Mouse (Mus musculus): ENCODE results near the gene Spatc1l.

Gene Spatc1l

GRCm38 (mm10) chr10:76561972-76562371, at the start of gene Spatc1l:
TSS of gene Spatc1l (plus strand) at chr10:76562272.
- no peak for DNase-seq (ENCODE audit: low read depth in 2 of 2, low spot score in 2 of 2)

- DNase-seq (ENCODE audit: low read depth in 2 of 2, low spot score in 2 of 2), result peak; percentile 72 to 77
These were observed 49.0 kb upstream of the Spatc1l start for GRCm38 (mm10) chr10:76512965-76513583.

- DNase-seq (ENCODE audit: low read depth in 2 of 2, low spot score in 2 of 2), result no peak
These were observed 31.1 kb upstream of the Spatc1l start for GRCm38 (mm10) chr10:76530922-76531321.

GRCm38 (mm10) chr10:76531375-76531774, 30.7 kb upstream of the Spatc1l start, which contains the start of gene Lss:
TSS of gene Lss (plus strand) at chr10:76531588.
- DNase-seq (ENCODE audit: low read depth in 2 of 2, low spot score in 2 of 2), result peak; percentile 94 to 95

GRCm38 (mm10) chr10:76531828-76532227, 30.2 kb upstream of the Spatc1l start:
- DNase-seq (ENCODE audit: low read depth in 2 of 2, low spot score in 2 of 2), result no peak

GRCm38 (mm10) chr10:76535526-76535925, 26.5 kb upstream of the Spatc1l start:
- DNase-seq (ENCODE audit: low read depth in 2 of 2, low spot score in 2 of 2), result no peak

- no peak for DNase-seq (ENCODE audit: low read depth in 2 of 2, low spot score in 2 of 2)
These were observed 24.5 kb upstream of the Spatc1l start for GRCm38 (mm10) chr10:76537619-76538018.

GRCm38 (mm10) chr10:76541336-76542085, 20.6 kb upstream of the Spatc1l start:
- DNase-seq (ENCODE audit: low read depth in 2 of 2, low spot score in 2 of 2), result no peak

GRCm38 (mm10) chr10:76542636-76543375, 19.3 kb upstream of the Spatc1l start:
- DNase-seq (ENCODE audit: low read depth in 2 of 2, low spot score in 2 of 2), result peak in 1 of 2 experiments; percentile 24

GRCm38 (mm10) chr10:76546566-76546965, 15.5 kb upstream of the Spatc1l start:
- no peak for DNase-seq (ENCODE audit: low read depth in 2 of 2, low spot score in 2 of 2)

GRCm38 (mm10) chr10:76548218-76548617, 13.9 kb upstream of the Spatc1l start:
- DNase-seq (ENCODE audit: low read depth in 2 of 2, low spot score in 2 of 2), result no peak

- no peak for DNase-seq (ENCODE audit: low read depth in 2 of 2, low spot score in 2 of 2)
These were observed 11.6 kb upstream of the Spatc1l start for GRCm38 (mm10) chr10:76550458-76550857.

GRCm38 (mm10) chr10:76551556-76551955, 10.5 kb upstream of the Spatc1l start:
- DNase-seq (ENCODE audit: low read depth in 2 of 2, low spot score in 2 of 2), result no peak

- no peak for DNase-seq (ENCODE audit: low read depth in 2 of 2, low spot score in 2 of 2)
These were observed 8.0 kb upstream of the Spatc1l start for GRCm38 (mm10) chr10:76554061-76554460.

- no peak for DNase-seq (ENCODE audit: low read depth in 2 of 2, low spot score in 2 of 2)
These were observed 8.1 kb downstream of the Spatc1l start for GRCm38 (mm10) chr10:76569996-76570685.

GRCm38 (mm10) chr10:76571070-76571469, 9.0 kb downstream of the Spatc1l start:
- DNase-seq (ENCODE audit: low read depth in 2 of 2, low spot score in 2 of 2), result no peak

- DNase-seq (ENCODE audit: low read depth in 2 of 2, low spot score in 2 of 2), result no peak
These were observed 10.1 kb downstream of the Spatc1l start for GRCm38 (mm10) chr10:76572151-76572550.

- no peak for DNase-seq (ENCODE audit: low read depth in 2 of 2, low spot score in 2 of 2)
These were observed 13.3 kb downstream of the Spatc1l start, which contains the start of gene Ftcd for GRCm38 (mm10) chr10:76575374-76575773. TSS of gene Ftcd (plus strand) at chr10:76575648.

- no peak for DNase-seq (ENCODE audit: low read depth in 2 of 2, low spot score in 2 of 2)
These were observed 14.8 kb downstream of the Spatc1l start for GRCm38 (mm10) chr10:76576920-76577319.

- no peak for DNase-seq (ENCODE audit: low read depth in 2 of 2, low spot score in 2 of 2)
These were observed 22.1 kb downstream of the Spatc1l start for GRCm38 (mm10) chr10:76584138-76584537.

- no peak for DNase-seq (ENCODE audit: low read depth in 2 of 2, low spot score in 2 of 2)
These were observed 24.1 kb downstream of the Spatc1l start for GRCm38 (mm10) chr10:76586190-76586589.

Data from CD8-positive naive resting alpha-beta T cell, adult 2 months (primary cell).